Mouse (Mus musculus) large intestine, adult 2 months (tissue): ENCODE results near the gene Gm20388. TPM values are rescaled to one million over a fixed set of nuclear protein-coding genes. Genes with fewer than 3 reads are reported as not detected.

Experiments used
- DNase-seq: peaks from one replicate; pipeline ENCODE4 v3.0.0-alpha.2; 2012; ENCODE audit warnings: low read depth, low spot score
- WGBS: fragments of 180-500 bp; shearing (Covaris S2); methylation state at CpG from one replicate; pipeline ENCODE4 v1.1.7; 2018; 5-methylcytosine and 5-hydroxymethylcytosine counted together
- polyA plus RNA-seq: library from polyadenylated mRNA; depleted of rRNA; stranded (reverse); fragments of >200 nt; gene quantifications from 2 replicates; pipeline ENCODE4 v1.2.3, GENCODE M21; 2012

Gm20388 gene
- polyA plus RNA-seq, 1 experiment: 31.5 TPM

DNA sequence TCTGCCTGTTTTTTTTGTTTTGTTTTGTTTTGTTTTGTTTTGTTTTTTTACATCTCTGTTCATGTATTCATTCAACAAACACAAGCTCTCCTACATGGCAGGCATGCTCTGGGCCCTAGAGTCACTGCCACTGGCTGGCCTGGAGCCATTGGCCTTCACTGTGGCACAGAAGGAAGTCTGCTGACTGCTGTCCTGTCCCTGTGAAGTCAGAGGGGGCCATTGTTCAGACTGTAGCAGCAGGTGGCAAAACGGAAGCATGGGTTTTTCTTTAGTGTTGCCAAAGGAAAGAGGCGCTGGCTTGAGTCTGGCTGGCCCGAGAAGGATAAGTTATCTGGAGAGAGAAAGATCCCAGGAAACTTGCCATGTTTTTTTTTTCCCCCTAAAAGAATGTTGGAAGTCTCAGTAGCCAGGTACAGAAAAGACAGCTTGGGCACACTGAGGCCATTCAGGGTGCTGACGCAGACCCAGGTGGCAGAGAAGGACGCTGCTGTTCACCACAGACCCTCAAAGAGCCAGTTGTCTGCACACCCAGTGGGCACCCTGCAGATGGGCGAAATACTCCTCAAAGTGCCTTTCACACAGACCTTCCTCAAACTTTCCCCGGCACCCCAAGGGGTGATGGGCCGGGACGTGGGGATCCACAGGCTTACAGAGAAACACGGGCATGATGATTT lies 2313.5 kb downstream of the Gm20388 start:
- 72% methylated on average over 10 of the region's 10 CpGs for WGBS
- no peak for DNase-seq

GRCm38 (mm10) chr8:122224650-122225022 lies 2314.0 kb downstream of the Gm20388 start:
- whole genome bisulfite sequencing: 51% methylated on average over 6 of the region's 6 CpGs

DNA sequence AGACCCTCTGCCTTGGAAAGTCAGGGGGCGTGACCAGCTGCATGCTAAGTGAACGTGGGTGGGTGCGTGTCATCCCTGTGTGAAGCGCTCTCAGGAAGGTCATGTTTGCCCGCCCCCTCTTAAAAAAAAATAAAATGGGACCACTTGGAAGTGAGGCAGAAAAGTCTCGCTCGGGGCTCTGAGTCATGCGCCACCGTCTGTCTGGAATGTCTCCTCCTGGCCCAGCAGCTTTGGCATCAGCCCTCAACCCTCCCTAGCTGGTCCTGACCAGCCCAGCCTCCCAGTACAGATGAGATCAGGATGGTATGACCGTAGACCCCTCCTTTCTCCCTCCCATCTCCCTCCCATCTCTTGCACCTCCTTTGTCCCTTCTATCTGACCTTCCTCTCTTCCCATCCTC lies 2314.8 kb downstream of the Gm20388 start:
- no peak for DNase-seq
- WGBS: 49% methylated on average over 10 of the region's 10 CpGs

More at GRCm38 (mm10) chr8:122224650-122225022, 2314.0 kb downstream of the Gm20388 start:
- no peak for DNase-seq

DNA sequence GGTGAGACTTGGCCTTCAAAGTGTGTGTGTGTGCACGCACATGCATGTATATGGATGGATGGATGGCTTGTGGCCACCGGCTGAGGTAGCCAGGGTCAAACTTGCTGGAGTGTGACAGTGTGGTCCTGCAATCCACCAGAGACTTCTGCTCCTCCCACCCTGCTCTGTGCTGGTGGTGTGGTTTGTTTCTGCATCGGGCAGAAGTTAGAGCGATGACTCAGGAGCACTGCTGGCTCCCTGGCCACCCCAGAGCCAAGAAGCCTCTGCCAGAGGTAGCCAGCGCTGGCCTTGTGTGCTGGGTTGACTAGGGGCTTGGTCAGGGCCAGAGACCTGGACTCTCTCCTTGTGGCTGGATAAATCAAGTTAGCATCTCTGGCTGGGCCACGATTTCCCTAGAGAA lies 2316.7 kb downstream of the Gm20388 start:
- no peak for DNase-seq
- 74% methylated on average over 6 of the region's 6 CpGs for WGBS

DNA sequence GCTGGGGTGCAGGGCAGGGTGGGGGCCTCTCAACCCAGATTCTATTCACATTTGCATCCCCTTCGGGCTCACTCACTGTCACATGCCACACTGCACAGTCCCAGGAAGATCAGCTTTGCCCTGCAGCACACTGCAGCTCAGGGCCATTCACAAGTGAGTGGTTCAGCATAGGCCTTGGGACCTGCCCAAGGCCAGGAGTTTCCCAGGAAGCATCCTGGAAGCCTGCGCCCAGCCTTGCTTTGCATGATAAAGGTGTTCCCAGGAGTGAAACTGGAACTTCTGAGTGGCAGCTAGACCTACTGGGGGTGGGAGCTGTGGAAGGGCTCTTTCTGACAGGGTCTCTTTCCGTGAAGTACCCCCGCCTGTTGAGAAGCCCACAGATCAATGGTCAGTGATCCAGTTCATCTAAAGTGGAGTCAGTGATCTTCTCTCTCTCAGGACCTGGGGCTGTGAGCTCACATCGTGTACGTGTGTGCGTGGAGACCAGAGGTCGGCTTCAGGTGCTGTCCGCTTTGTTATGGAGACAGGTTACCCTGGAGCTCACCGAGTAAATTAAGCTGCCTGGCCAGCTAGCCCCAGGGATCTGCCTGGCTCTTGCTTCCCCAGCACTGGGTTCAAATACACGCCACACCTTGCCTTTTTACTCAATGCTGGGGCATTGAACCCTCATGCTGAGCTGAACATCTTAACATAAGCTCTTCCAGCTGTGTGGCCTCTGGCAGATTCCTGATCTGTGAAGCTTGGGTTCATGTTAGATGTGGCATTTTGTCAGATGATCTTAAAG lies 2318.3 kb downstream of the Gm20388 start:
- DNase-seq: no peak
- WGBS: 83% methylated on average over 11 of the region's 11 CpGs

- 2% methylated on average over 96 of the region's 98 CpGs for WGBS
- DNase-seq: no peak
Observed at GRCm38 (mm10) chr8:122229819-122230711, 2319.4 kb downstream of the Gm20388 start.

- 5% methylated on average over 32 of the region's 32 CpGs for WGBS
- DNase-seq: no peak
Observed at GRCm38 (mm10) chr8:122230712-122231337, 2320.2 kb downstream of the Gm20388 start.

GRCm38 (mm10) chr8:122234055-122234454 lies 2323.4 kb downstream of the Gm20388 start:
- DNase-seq: no peak
- 25% methylated on average over 11 of the region's 11 CpGs for WGBS

GRCm38 (mm10) chr8:122236521-122236920 lies 2325.9 kb downstream of the Gm20388 start:
- no peak for DNase-seq
- WGBS: 59% methylated on average over 3 of the region's 3 CpGs

- WGBS: 66% methylated on average over 11 of the region's 11 CpGs
- DNase-seq: no peak
Observed at GRCm38 (mm10) chr8:122238225-122238624, 2327.6 kb downstream of the Gm20388 start.

GRCm38 (mm10) chr8:122238731-122239130 lies 2328.1 kb downstream of the Gm20388 start:
- 25% methylated on average over 8 of the region's 8 CpGs for WGBS
- DNase-seq: no peak

DNA sequence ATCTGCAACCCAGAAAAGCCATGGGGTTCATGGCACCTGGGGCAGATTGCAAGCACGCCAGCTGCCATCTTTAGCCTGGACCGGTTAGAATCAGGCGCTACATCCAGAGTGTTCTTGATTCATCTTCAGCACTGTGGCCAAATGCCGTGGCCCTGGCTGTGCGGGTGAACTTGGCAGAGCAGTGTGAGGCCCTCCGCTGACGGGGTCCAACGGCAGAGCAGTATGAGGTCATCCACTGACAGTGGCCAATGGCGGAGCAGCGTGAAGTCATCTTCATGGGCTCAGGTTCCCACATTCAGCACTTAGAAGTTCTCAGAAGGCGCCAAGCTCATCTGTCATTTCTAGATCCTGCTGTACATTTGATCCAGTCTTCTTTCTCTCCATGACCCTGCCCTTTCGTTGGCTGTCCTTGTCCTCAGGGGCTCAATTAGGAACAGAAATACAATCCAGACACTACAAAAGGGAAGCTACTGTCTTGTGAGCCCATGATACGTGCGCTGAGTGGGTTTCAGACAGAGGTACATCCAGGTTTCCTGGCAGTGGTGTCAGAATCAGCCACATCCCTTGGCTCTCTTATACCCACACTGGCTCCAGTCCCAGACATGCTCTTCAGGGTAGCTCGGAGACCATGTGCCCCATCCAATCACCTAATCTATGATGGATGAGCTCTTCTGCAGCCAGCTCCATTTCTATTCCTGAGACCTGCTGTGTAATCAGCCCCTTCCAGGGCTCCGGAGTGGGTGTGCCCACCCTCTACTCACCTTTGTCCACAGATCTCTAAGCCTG lies 2329.8 kb downstream of the Gm20388 start:
- 85% methylated on average over 16 of the region's 16 CpGs for WGBS

GRCm38 (mm10) chr8:122243310-122243709 lies 2332.7 kb downstream of the Gm20388 start:
- DNase-seq: no peak
- 77% methylated on average over 4 of the region's 4 CpGs for WGBS

More for the DNA sequence above, 2329.8 kb downstream of the Gm20388 start:
- DNase-seq: no peak

DNA sequence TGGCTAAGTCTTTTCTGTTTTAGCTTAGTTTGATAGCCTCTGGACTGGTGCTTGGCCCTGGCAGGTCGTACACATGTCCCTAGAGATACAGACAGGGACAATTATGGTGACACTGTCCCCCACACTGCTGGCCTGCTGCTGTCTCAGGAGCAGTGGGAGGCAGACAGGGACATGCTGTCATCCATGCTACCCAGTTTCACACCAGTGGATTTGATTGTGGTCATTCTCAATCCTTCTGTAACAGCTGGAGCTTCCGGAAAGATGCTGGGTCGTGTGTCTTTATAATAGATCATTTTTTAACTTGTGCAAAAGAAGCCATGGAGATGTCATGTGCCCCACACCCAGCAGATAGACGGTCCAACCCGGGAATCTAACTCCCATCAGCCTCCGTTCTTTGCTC lies 2334.5 kb downstream of the Gm20388 start:
- 74% methylated on average over 6 of the region's 6 CpGs for WGBS
- no peak for DNase-seq

GRCm38 (mm10) chr8:122246257-122247211 lies 2335.9 kb downstream of the Gm20388 start:
- DNase-seq: no peak
- 28% methylated on average over 12 of the region's 12 CpGs for WGBS

DNA sequence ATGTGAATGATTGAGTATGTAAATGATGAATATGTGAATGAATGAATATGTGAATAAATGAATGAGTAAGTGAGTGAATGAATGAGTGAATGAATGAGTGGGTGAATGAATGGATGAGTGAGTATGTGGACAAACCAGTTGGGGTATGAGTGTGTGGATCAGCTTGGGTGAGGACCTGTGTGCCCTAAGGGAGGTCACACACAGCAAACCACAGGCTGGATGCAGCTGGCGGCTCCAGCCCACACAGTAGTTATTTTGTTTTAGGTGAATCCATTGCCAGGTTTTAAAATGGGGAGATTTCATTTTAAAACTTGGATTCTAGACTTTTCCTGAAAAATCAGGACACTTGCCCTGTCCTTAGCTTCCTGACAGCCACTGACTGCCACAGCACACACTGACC lies 2341.1 kb downstream of the Gm20388 start:
- WGBS: 85% methylated on average over 1 of the region's 1 CpGs

GRCm38 (mm10) chr8:122252366-122252765 lies 2341.7 kb downstream of the Gm20388 start:
- WGBS: 39% methylated on average over 5 of the region's 5 CpGs

More for the DNA sequence above, 2341.1 kb downstream of the Gm20388 start:
- no peak for DNase-seq

GRCm38 (mm10) chr8:122259351-122259750 lies 2348.7 kb downstream of the Gm20388 start:
- peak; percentile 16 for DNase-seq
- WGBS: 71% methylated on average over 2 of the region's 2 CpGs

More at GRCm38 (mm10) chr8:122252366-122252765, 2341.7 kb downstream of the Gm20388 start:
- DNase-seq: no peak
